Mouse (Mus musculus): ENCODE measurements around the gene Acaa1a. TPM values are rescaled to one million over a fixed set of nuclear protein-coding genes. Genes with fewer than 3 reads are reported as not detected.
"Not testable (repeated sequence)": the region's sequence is repeated elsewhere in the genome, so short reads cannot be mapped to it uniquely, and the experiment has no call there.

Acaa1a gene
- polyA plus RNA-seq, 1 experiment from 2014 or later = 95.4 TPM

DNA sequence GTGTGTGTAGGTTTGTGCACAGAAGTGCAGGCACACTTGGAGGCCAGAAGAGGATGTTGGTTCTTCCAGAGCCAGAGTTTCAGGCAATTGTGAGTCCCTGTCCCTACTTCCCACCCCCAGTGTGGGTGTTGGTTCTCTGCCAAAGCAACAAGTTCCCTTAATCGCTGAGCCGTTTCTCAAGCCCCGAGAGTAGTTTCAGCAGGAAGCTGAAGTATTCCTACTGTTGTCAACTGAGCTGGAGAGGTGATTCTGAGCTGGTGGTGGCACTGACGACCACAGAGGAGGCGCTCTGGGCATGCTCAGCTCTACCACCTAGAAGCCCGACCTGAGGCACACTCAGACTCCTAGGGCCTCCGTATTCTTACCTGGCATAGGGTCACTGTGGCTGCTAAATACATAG, 25.8 kb downstream of the Acaa1a start, which contains the start of gene Slc22a14:
Slc22a14 (minus strand) TSS at position 270 of the 400 bp plus-strand sequence.
- no peak within 1 kb of the TSS for H3K4me2 ChIP-seq (ENCODE audit: low read depth, low read length)
- no peak within 1 kb of the TSS for H3K27ac ChIP-seq (ENCODE audit: low read depth, low read length)
- no peaks in the 10 kb centered on the region for H3K36me3 ChIP-seq (ENCODE audit: control insufficient read depth, insufficient read depth, low read length)
- 70% methylated on average over 7 of the region's 7 CpGs for WGBS
- H3K27me3 ChIP-seq (ENCODE audit: control insufficient read depth, insufficient read depth, low read length) = no peaks in the 10 kb centered on the region
- no peak within 1 kb of the TSS for H3K9ac ChIP-seq (replicated peaks; ENCODE audit: low read depth, low read length)
- H3K9me3 ChIP-seq (ENCODE audit: control insufficient read depth, low read length) = no peaks in the 10 kb centered on the region
- no peak for ATAC-seq (ENCODE audit: low read depth)
- no peak within 1 kb of the TSS for H3K4me3 ChIP-seq (ENCODE audit: low read depth, low read length)
- no peaks in the 10 kb centered on the region for H3K4me1 ChIP-seq (ENCODE audit: control insufficient read depth, insufficient read depth, low read length)

- H3K4me1 ChIP-seq (ENCODE audit: control insufficient read depth, insufficient read depth, low read length) = no peaks in the 10 kb centered on the region
- WGBS = 93% methylated on average over 3 of the region's 3 CpGs
- H3K36me3 ChIP-seq (ENCODE audit: control insufficient read depth, insufficient read depth, low read length) = no peaks in the 10 kb centered on the region
- H3K4me2 ChIP-seq (ENCODE audit: low read depth, low read length) = no peak overlapping the region
- H3K4me3 ChIP-seq (ENCODE audit: low read depth, low read length) = no peak overlapping the region
- ATAC-seq (ENCODE audit: low read depth) = no peak
- no peak overlapping the region for H3K9ac ChIP-seq (replicated peaks; ENCODE audit: low read depth, low read length)
- H3K27me3 ChIP-seq (ENCODE audit: control insufficient read depth, insufficient read depth, low read length) = no peaks in the 10 kb centered on the region
- H3K27ac ChIP-seq (ENCODE audit: low read depth, low read length) = no peak overlapping the region
- no peaks in the 10 kb centered on the region for H3K9me3 ChIP-seq (ENCODE audit: control insufficient read depth, low read length)
These were observed 28.9 kb downstream of the Acaa1a start for GRCm38 (mm10) chr9:119368367-119368766.

- H3K36me3 ChIP-seq (ENCODE audit: control insufficient read depth, insufficient read depth, low read length); H3K27me3 ChIP-seq (ENCODE audit: control insufficient read depth, insufficient read depth, low read length); H3K4me1 ChIP-seq (ENCODE audit: control insufficient read depth, insufficient read depth, low read length); H3K4me3 ChIP-seq (ENCODE audit: low read depth, low read length); ATAC-seq (ENCODE audit: low read depth); H3K27ac ChIP-seq (ENCODE audit: low read depth, low read length); H3K4me2 ChIP-seq (ENCODE audit: low read depth, low read length); H3K9ac ChIP-seq (replicated peaks; ENCODE audit: low read depth, low read length); H3K9me3 ChIP-seq (ENCODE audit: control insufficient read depth, low read length): not testable (repeated sequence)
- 84% methylated on average over 4 of the region's 4 CpGs for WGBS
These were observed 31.3 kb downstream of the Acaa1a start for GRCm38 (mm10) chr9:119370770-119371169.

DNA sequence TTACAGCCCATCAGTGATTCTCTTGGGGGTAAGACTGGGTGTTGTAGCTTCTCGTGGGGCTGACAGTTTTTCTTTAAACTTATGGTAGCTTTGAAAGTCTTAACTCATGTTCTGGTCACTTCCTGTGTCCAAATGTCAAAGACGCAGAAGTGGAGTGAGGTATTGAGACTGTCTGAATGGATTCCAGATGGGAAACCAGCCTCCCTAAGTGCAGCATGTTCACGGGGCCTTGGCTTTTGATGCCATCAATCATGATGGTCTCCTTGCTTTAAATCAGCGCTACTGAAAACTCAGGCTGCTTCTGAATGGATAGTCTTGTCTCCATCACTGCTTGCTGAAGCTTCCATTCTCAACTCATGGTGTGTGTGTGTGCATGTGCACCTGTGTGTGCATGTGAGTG, 31.8 kb downstream of the Acaa1a start:
- Histone ChIP-seq H3K9me3 (ENCODE audit: control insufficient read depth, low read length) (no peaks in the 10 kb centered on the region), H3K4me3 (ENCODE audit: low read depth, low read length) (no peak overlapping the region), H3K4me1 (ENCODE audit: control insufficient read depth, insufficient read depth, low read length) (no peaks in the 10 kb centered on the region), H3K9ac (replicated peaks; ENCODE audit: low read depth, low read length) (no peak overlapping the region), H3K36me3 (ENCODE audit: control insufficient read depth, insufficient read depth, low read length) (no peaks in the 10 kb centered on the region), H3K27me3 (ENCODE audit: control insufficient read depth, insufficient read depth, low read length) (no peaks in the 10 kb centered on the region), H3K27ac (ENCODE audit: low read depth, low read length) (no peak overlapping the region), H3K4me2 (ENCODE audit: low read depth, low read length) (no peak overlapping the region)
- ATAC-seq (ENCODE audit: low read depth) = no peak
- WGBS = 74% methylated on average over 4 of the region's 4 CpGs

DNA sequence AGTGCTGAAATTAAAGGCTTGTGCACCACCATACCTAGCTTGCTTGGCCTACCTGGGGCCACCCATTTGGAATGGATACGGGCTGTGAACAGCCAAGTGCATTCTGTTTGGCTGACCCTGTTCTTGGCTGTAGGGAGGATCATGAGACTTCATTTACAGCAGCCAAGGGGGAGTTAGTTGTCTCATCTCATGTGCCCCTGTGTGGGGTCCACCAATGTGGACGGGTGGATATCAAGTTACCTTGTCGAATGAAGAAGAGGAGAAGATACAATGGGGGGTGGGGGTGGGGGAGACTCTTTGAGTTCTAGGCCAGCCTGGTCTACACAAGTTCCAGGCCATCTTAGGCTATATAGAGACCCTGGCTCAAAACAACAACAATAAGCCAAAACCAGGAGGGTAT, 35.5 kb downstream of the Acaa1a start:
- no peak overlapping the region for H3K9ac ChIP-seq (replicated peaks; ENCODE audit: low read depth, low read length)
- no peaks in the 10 kb centered on the region for H3K4me1 ChIP-seq (ENCODE audit: control insufficient read depth, insufficient read depth, low read length)
- no peak overlapping the region for H3K4me3 ChIP-seq (ENCODE audit: low read depth, low read length)
- no peaks in the 10 kb centered on the region for H3K36me3 ChIP-seq (ENCODE audit: control insufficient read depth, insufficient read depth, low read length)
- H3K4me2 ChIP-seq (ENCODE audit: low read depth, low read length) = no peak overlapping the region
- 78% methylated on average over 3 of the region's 3 CpGs for WGBS
- H3K27ac ChIP-seq (ENCODE audit: low read depth, low read length) = no peak overlapping the region
- no peaks in the 10 kb centered on the region for H3K27me3 ChIP-seq (ENCODE audit: control insufficient read depth, insufficient read depth, low read length)
- no peak for ATAC-seq (ENCODE audit: low read depth)
- H3K9me3 ChIP-seq (ENCODE audit: control insufficient read depth, low read length) = no peaks in the 10 kb centered on the region

GRCm38 (mm10) chr9:119375556-119375955, 36.1 kb downstream of the Acaa1a start:
- H3K4me2 ChIP-seq (ENCODE audit: low read depth, low read length) = no peak overlapping the region
- no peaks in the 10 kb centered on the region for H3K27me3 ChIP-seq (ENCODE audit: control insufficient read depth, insufficient read depth, low read length)
- WGBS = 70% methylated on average over 6 of the region's 6 CpGs
- H3K4me1 ChIP-seq (ENCODE audit: control insufficient read depth, insufficient read depth, low read length) = no peaks in the 10 kb centered on the region
- H3K27ac ChIP-seq (ENCODE audit: low read depth, low read length) = no peak overlapping the region
- no peak overlapping the region for H3K9ac ChIP-seq (replicated peaks; ENCODE audit: low read depth, low read length)
- H3K36me3 ChIP-seq (ENCODE audit: control insufficient read depth, insufficient read depth, low read length) = no peaks in the 10 kb centered on the region
- H3K9me3 ChIP-seq (ENCODE audit: control insufficient read depth, low read length) = no peaks in the 10 kb centered on the region
- no peak for ATAC-seq (ENCODE audit: low read depth)
- no peak overlapping the region for H3K4me3 ChIP-seq (ENCODE audit: low read depth, low read length)

- WGBS = 83% methylated on average over 4 of the region's 4 CpGs
- Histone ChIP-seq H3K36me3 (ENCODE audit: control insufficient read depth, insufficient read depth, low read length) (no peaks in the 10 kb centered on the region), H3K4me3 (ENCODE audit: low read depth, low read length) (no peak overlapping the region), H3K4me2 (ENCODE audit: low read depth, low read length) (no peak overlapping the region), H3K9me3 (ENCODE audit: control insufficient read depth, low read length) (no peaks in the 10 kb centered on the region), H3K27ac (ENCODE audit: low read depth, low read length) (no peak overlapping the region), H3K9ac (replicated peaks; ENCODE audit: low read depth, low read length) (no peak overlapping the region), H3K4me1 (ENCODE audit: control insufficient read depth, insufficient read depth, low read length) (no peaks in the 10 kb centered on the region), H3K27me3 (ENCODE audit: control insufficient read depth, insufficient read depth, low read length) (no peaks in the 10 kb centered on the region)
- no peak for ATAC-seq (ENCODE audit: low read depth)
These were observed 38.8 kb downstream of the Acaa1a start for GRCm38 (mm10) chr9:119378231-119378630.

DNA sequence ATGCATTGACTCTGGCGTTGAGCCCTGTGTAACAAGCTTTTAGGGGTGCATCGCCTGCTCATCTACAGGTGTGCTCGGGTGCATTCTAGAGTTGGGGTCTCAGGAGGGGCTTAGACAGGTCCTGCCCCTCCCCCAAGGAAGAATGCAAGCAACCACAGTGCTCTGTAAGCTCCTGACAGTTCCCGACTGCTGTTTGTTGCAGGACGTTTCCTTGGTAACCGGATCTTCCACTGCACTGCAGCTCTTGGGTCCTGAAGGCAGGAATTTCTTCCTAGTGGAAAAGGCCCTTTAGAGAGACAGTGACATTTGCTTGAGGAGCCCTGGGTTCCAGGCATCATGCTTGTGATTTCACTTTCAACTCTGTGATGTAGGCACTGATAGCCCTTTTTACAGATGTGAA, 43.1 kb downstream of the Acaa1a start:
- Histone ChIP-seq H3K4me2 (ENCODE audit: low read depth, low read length) (no peak overlapping the region), H3K9me3 (ENCODE audit: control insufficient read depth, low read length) (no peaks in the 10 kb centered on the region), H3K36me3 (ENCODE audit: control insufficient read depth, insufficient read depth, low read length) (no peaks in the 10 kb centered on the region), H3K27me3 (ENCODE audit: control insufficient read depth, insufficient read depth, low read length) (no peaks in the 10 kb centered on the region), H3K4me1 (ENCODE audit: control insufficient read depth, insufficient read depth, low read length) (no peaks in the 10 kb centered on the region), H3K27ac (ENCODE audit: low read depth, low read length) (no peak overlapping the region), H3K9ac (replicated peaks; ENCODE audit: low read depth, low read length) (no peak overlapping the region), H3K4me3 (ENCODE audit: low read depth, low read length) (no peak overlapping the region)
- no peak for ATAC-seq (ENCODE audit: low read depth)
- 72% methylated on average over 6 of the region's 6 CpGs for WGBS

- H3K27me3 ChIP-seq (ENCODE audit: control insufficient read depth, insufficient read depth, low read length) = no peaks in the 10 kb centered on the region
- no peak overlapping the region for H3K9ac ChIP-seq (replicated peaks; ENCODE audit: low read depth, low read length)
- H3K9me3 ChIP-seq (ENCODE audit: control insufficient read depth, low read length) = no peaks in the 10 kb centered on the region
- no peaks in the 10 kb centered on the region for H3K4me1 ChIP-seq (ENCODE audit: control insufficient read depth, insufficient read depth, low read length)
- 58% methylated on average over 5 of the region's 5 CpGs for WGBS
- H3K4me3 ChIP-seq (ENCODE audit: low read depth, low read length) = no peak overlapping the region
- H3K4me2 ChIP-seq (ENCODE audit: low read depth, low read length) = no peak overlapping the region
- ATAC-seq (ENCODE audit: low read depth) = no peak
- H3K36me3 ChIP-seq (ENCODE audit: control insufficient read depth, insufficient read depth, low read length) = no peaks in the 10 kb centered on the region
- H3K27ac ChIP-seq (ENCODE audit: low read depth, low read length) = no peak overlapping the region
These were observed 49.5 kb downstream of the Acaa1a start for GRCm38 (mm10) chr9:119388956-119389355.

DNA sequence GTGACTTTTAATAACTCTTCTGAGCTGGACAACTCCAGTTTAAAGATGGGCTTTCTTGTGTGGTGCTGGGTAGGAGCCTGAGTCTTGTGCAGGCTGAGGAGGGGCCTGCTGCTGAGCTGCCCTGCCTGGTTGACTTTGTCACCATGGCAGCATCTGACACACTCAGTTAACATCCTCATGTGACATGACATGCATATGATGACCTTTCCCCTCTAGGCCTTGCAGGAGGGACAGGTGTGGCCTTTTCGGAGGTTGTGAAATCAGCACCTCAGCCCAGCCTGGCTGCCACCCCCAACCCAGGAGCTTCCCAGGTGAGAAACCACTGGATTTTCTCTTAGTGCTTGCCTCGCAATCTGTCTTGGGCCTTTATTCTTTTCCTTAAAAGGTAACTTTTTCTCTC, 50.7 kb downstream of the Acaa1a start:
- 100% methylated on average over 2 of the region's 2 CpGs for WGBS
- no peak overlapping the region for H3K9ac ChIP-seq (replicated peaks; ENCODE audit: low read depth, low read length)
- H3K4me3 ChIP-seq (ENCODE audit: low read depth, low read length) = no peak overlapping the region
- H3K4me2 ChIP-seq (ENCODE audit: low read depth, low read length) = no peak overlapping the region
- ATAC-seq (ENCODE audit: low read depth) = no peak
- H3K27ac ChIP-seq (ENCODE audit: low read depth, low read length) = no peak overlapping the region
- no peaks in the 10 kb centered on the region for H3K4me1 ChIP-seq (ENCODE audit: control insufficient read depth, insufficient read depth, low read length)
- no peaks in the 10 kb centered on the region for H3K27me3 ChIP-seq (ENCODE audit: control insufficient read depth, insufficient read depth, low read length)
- no peaks in the 10 kb centered on the region for H3K36me3 ChIP-seq (ENCODE audit: control insufficient read depth, insufficient read depth, low read length)
- no peaks in the 10 kb centered on the region for H3K9me3 ChIP-seq (ENCODE audit: control insufficient read depth, low read length)

Data from neural tube, embryonic 14.5 days (tissue).